Mouse (Mus musculus): ENCODE measurements around the gene Gm3376.
"Not testable (repeated sequence)": the region's sequence is repeated elsewhere in the genome, so short reads cannot be mapped to it uniquely, and the experiment has no call there.

Gene Gm3376

GRCm38 (mm10) chrY:3771373-3771772 is at the start of gene Gm3376:
Gene Gm3376, plus strand, starts transcription at chrY:3771673.
- DNase-seq = not testable (repeated sequence)

All from kidney, adult 9 months (tissue).